In the genomic region with DNA sequence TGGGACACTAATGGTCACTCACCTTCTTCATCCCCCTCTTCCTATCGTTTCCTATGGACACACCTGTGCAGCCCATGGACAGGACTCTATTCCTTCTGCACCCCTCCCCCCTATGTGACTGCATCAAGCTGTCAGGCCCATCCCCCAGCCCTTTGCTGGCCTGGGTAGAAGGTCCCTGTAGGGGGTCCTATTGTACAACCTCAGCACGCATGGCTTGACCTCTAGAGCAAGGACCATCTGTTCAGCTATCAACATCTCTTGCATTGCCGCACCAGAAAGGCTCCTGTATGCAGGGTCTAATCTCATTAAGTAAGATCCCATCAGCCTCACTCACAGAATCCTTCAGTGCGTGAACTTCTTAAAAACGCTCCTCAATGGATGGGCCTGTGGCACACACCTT, we compare ENCODE assay signal across 23 mouse cellular contexts.
DNase-seq lines count a peak whose midpoint lies in the region; TF ChIP-seq lines count a peak whose summit lies in the region.
"Had no signal": no experiment of that assay in that cellular context is flagged by ENCODE, and none has a peak within 500 bp of the region (broad histone marks: within the 10 kb centered on the region; RNA-seq: fewer than 3 reads in every experiment).

No protein-coding gene starts in this region.

- peaks cover 94% of the 10 kb centered on the region for H3K4me1 ChIP-seq in E14TG2a.4 (replicated peaks; ENCODE audit: low read depth, low read length)
- H3K4me1 ChIP-seq: forebrain, embryonic 13.5 days had no signal

- TF ChIP-seq CTCF in E14TG2a.4 (conservative IDR thresholded peaks at IDR 0.05; ENCODE audit: low read length): no peak

- no peaks in the 10 kb centered on the region for H3K27me3 ChIP-seq in E14TG2a.4 (ENCODE audit: insufficient read depth, low read length)
- H3K27me3 ChIP-seq: forebrain, embryonic 13.5 days; Patski had no signal

- H3K36me3 ChIP-seq in E14TG2a.4 (ENCODE audit: insufficient read depth, low read length): peaks cover 80% of the 10 kb centered on the region
- H3K36me3 ChIP-seq: forebrain, embryonic 10.5 days; G1E; heart, embryonic 10.5 days; heart, embryonic 13.5 days had no signal

- no peaks in the 10 kb centered on the region for H3K9me3 ChIP-seq in E14TG2a.4 (ENCODE audit: low read length)
- H3K9me3 ChIP-seq: forebrain, embryonic 10.5 days; forebrain, embryonic 13.5 days; heart, embryonic 10.5 days; heart, embryonic 13.5 days had no signal

- H3K4me3 ChIP-seq in E14TG2a.4 (replicated peaks; ENCODE audit: low read length): peak overlapping the region; percentile 43
- H3K4me3 ChIP-seq: forebrain, embryonic 10.5 days; forebrain, embryonic 13.5 days; heart, adult 2 months; heart, embryonic 10.5 days; heart, embryonic 13.5 days had no signal

- DNase-seq in cerebellum, postnatal 14 days: peak; percentile 27 to 35
- no peak for DNase-seq in cerebellum, postnatal 25 days
- peak; percentile 84 for DNase-seq in ES-CJ7 (ENCODE audit: low read depth, low spot score)
- peak; percentile 59 for DNase-seq in retina, embryonic 14.5 days (ENCODE audit: low spot score)
- DNase-seq in spleen, postnatal 36 days (ENCODE audit: low spot score in 2 of 2): no peak
- no peak for DNase-seq in kidney, adult 11 months
- DNase-seq: adrenal gland, adult 8-10 months; adrenal gland, postnatal 25 days; B cell, adult 2 months; cerebellum, adult 11-12 months; cerebellum, adult 8-10 months; gastrocnemius, postnatal 10 days; gastrocnemius, postnatal 36 days; heart, adult 2 months; heart, postnatal 14 days; heart, postnatal 4 days had no signal

Comparison
In these comparisons a context has a peak if more than half of its experiments do, and no peak if none do; other contexts are left out.
1. DNase-seq: peak in cerebellum, postnatal 14 days (2 of 2), ES-CJ7 (single experiment) and retina, embryonic 14.5 days (single experiment); none in cerebellum, postnatal 25 days (0 of 2), spleen, postnatal 36 days (0 of 2) and kidney, adult 11 months (single experiment).